Mouse (Mus musculus) kidney, postnatal 0 days (tissue): ENCODE measurements around the gene Mpped2. TPM values are rescaled to one million over a fixed set of nuclear protein-coding genes. Genes with fewer than 3 reads are reported as not detected.

Source experiments
- ATAC-seq: fragments of 200-750 bp; cut with Nextera tagmentation; replicated peaks from 2 replicates; pipeline ENCODE4 v1.8.0; 2017; ENCODE audit warnings: low read depth, moderate number of reproducible peaks, moderate TSS enrichment, moderate library complexity; ENCODE audit not compliant: low FRiP score
- DNase-seq: peaks from one replicate; pipeline ENCODE4 v3.0.0-alpha.2; 2016; ENCODE audit warnings: low spot score
- H3K27ac ChIP-seq: fragments of 300-500 bp; sonication (generic); 2 replicates; pipeline ENCODE4 v1.5.1; 2014; ENCODE audit warnings: mild to moderate bottlenecking
- H3K27me3 ChIP-seq: fragments of 300-500 bp; sonication (generic); 2 replicates; pipeline ENCODE4 v1.6.1; 2014; ENCODE audit warnings: low read length, mixed read lengths; ENCODE audit not compliant: insufficient read depth
- H3K36me3 ChIP-seq: fragments of 300-500 bp; sonication (generic); 2 replicates; pipeline ENCODE4 v1.6.1; 2014; ENCODE audit warnings: low read length, mixed read lengths; ENCODE audit not compliant: insufficient read depth
- H3K4me1 ChIP-seq: fragments of 300-500 bp; sonication (generic); replicated peaks from 2 replicates; pipeline ENCODE4 v1.6.1; 2014; ENCODE audit warnings: antibody characterized with exemption, low read length, mixed read lengths; ENCODE audit not compliant: insufficient read depth
- H3K4me2 ChIP-seq: fragments of 300-500 bp; sonication (generic); 2 replicates; pipeline ENCODE4 v1.6.1; 2014; ENCODE audit warnings: mild to moderate bottlenecking, low read length, moderate library complexity, mixed read lengths
- H3K4me3 ChIP-seq: fragments of 300-500 bp; sonication (generic); replicated peaks from 2 replicates; pipeline ENCODE4 v1.5.1; 2014; ENCODE audit warnings: low read depth, low read length
- H3K9ac ChIP-seq: fragments of 300-500 bp; sonication (generic); 2 replicates; pipeline ENCODE4 v1.6.1; 2014; ENCODE audit warnings: low read depth, low read length
- H3K9me3 ChIP-seq: fragments of 300-500 bp; sonication (generic); replicated peaks from 2 replicates; pipeline ENCODE4 v1.6.1; 2016; ENCODE audit warnings: low read length, inconsistent platforms, mixed read lengths
- CTCF ChIP-seq: IDR thresholded peaks from 2 replicates; pipeline ENCODE4 v1.5.1; 2016; ENCODE audit warnings: antibody characterized with exemption, low read depth, mild to moderate bottlenecking, moderate library complexity
- WGBS: fragments of 180-500 bp; shearing (Covaris S2); extraction: QIAGEN DNeasy Blood & Tissue Kit; methylation state at CpG from one replicate; pipeline ENCODE4 v1.1.7; 2014; 5-methylcytosine and 5-hydroxymethylcytosine counted together
- polyA plus RNA-seq: library from polyadenylated mRNA; unstranded; fragments of >200 nt; fragmentation: Nextera tagmentation; extraction: Ambion mirVana; gene quantifications from 2 replicates; pipeline ENCODE4 v1.2.1, GENCODE M21; 2015

Gene Mpped2
- polyA plus RNA-seq, 1 experiment from 2014 or later: 33.2 TPM

DNA sequence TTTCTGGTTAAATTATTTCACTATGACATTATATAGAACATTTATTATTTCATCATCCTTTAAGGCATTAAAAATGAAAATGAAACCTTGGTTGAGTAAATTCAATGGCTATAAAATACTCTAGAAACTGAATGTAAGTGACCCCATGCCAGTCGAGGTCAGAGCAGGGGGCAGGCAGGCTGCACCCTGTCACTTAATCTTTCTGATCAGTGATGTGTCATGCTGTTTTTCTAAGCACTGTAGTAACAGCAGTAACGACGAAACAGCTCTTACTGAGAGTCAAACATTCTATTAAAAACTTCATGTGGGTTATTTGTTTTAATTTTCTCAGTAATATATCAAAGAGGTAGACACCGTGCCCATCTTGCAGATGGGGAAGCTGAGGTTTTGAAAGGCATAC is 153.4 kb downstream of the Mpped2 start:
- Histone ChIP-seq H3K27me3 (no peaks in the 10 kb centered on the region), H3K4me3 (no peak overlapping the region), H3K4me1 (peaks cover 6% of the 10 kb centered on the region), H3K9ac (no peak overlapping the region), H3K9me3 (no peaks in the 10 kb centered on the region), H3K27ac (no peak overlapping the region), H3K36me3 (no peaks in the 10 kb centered on the region), H3K4me2 (no peak overlapping the region)
- DNase-seq: no peak
- no peak for ATAC-seq
- no peak for TF ChIP-seq CTCF
- 37% methylated on average over 4 of the region's 4 CpGs for WGBS

GRCm38 (mm10) chr2:106849389-106849788 is 156.3 kb downstream of the Mpped2 start:
- no peak for TF ChIP-seq CTCF
- Histone ChIP-seq H3K4me1 (peaks cover under 1% of the 10 kb centered on the region; the same call in 1 of the 2 replicates), H3K36me3 (no peaks in the 10 kb centered on the region), H3K27me3 (no peaks in the 10 kb centered on the region), H3K27ac (no peak overlapping the region), H3K9ac (no peak overlapping the region), H3K9me3 (no peaks in the 10 kb centered on the region), H3K4me2 (no peak overlapping the region), H3K4me3 (no peak overlapping the region)
- WGBS: 63% methylated on average over 9 of the region's 9 CpGs
- ATAC-seq (no peak), DNase-seq (no peak)

DNA sequence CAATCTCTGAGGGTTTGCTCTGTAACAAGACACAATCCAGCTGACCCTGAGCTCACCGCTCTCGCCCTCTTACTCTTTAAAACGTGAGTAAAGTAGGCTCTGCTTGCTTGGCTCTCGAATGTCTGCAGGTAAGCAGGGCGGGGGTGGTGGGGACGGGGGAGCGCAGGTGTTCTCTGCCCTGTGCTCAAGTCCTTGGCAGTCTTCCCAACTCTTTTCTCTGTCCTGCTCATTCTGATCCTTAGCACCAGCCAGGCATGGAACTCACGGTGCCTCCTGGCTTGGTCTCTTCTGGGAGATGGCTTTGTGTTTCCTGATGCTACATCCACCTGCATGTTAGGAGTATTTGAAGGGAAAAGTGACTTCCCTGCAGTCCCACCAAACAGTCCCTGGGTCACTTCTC is 158.4 kb downstream of the Mpped2 start:
- H3K4me1 ChIP-seq: peaks cover 22% of the 10 kb centered on the region
- no peaks in the 10 kb centered on the region for H3K27me3 ChIP-seq
- no peak overlapping the region for H3K4me3 ChIP-seq
- no peaks in the 10 kb centered on the region for H3K9me3 ChIP-seq
- TF ChIP-seq CTCF: no peak
- no peak overlapping the region for H3K9ac ChIP-seq
- no peak overlapping the region for H3K4me2 ChIP-seq
- no peak for ATAC-seq
- DNase-seq: no peak
- no peaks in the 10 kb centered on the region for H3K36me3 ChIP-seq
- no peak overlapping the region for H3K27ac ChIP-seq
- WGBS: 74% methylated on average over 8 of the region's 8 CpGs

DNA sequence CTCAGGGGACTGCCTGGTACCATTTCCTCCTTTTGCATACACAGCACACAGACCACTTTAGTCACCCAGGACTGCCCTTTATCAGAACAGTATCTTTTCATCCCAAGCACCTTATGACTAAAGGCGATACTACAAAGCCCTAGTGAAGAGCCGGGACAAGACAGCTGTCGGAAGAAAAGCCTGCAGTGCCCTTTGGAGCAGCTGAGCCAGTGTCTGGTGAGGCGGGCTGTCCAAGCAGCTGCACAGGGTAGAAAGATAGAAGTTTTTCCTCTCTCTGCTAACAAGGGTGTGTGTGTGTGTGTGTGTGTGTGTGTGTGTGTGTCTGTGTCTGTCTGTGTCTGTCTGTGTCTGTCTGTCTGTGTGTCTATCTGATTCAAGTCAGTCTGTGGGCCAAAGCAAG is 161.1 kb downstream of the Mpped2 start:
- no peak for TF ChIP-seq CTCF
- DNase-seq (no peak), ATAC-seq (no peak)
- Histone ChIP-seq H3K9me3 (no peaks in the 10 kb centered on the region), H3K4me1 (peaks cover 31% of the 10 kb centered on the region), H3K27me3 (no peaks in the 10 kb centered on the region), H3K27ac (no peak overlapping the region), H3K9ac (no peak overlapping the region), H3K36me3 (no peaks in the 10 kb centered on the region), H3K4me3 (no peak overlapping the region), H3K4me2 (no peak overlapping the region)
- WGBS: 63% methylated on average over 4 of the region's 4 CpGs

DNA sequence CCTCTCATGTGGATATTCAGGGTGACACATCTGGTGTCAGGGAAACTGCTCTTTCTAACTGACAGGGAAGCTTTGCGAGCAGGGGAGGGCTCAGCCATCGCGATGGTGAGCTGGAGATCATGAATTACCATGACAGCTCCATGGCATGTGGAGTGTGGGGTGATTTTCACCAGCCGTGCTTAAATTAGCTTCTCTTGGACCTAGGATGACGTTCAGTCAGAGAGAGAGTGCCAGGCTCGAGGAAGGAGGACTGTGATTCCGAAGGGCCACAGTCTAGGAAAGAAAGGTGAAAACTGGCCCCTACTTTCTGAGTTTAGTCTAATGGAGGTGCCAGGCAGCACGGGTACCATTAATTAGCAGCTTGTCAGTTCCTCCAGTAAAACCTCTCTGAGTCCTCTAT is 161.7 kb downstream of the Mpped2 start:
- no peak for DNase-seq
- WGBS: 25% methylated on average over 8 of the region's 8 CpGs
- TF ChIP-seq CTCF: no peak
- no peaks in the 10 kb centered on the region for H3K27me3 ChIP-seq
- H3K9me3 ChIP-seq: no peaks in the 10 kb centered on the region
- no peaks in the 10 kb centered on the region for H3K36me3 ChIP-seq
- H3K4me2 ChIP-seq: 0 out of 2 replicates have a peak overlapping the region, but pooled peaks have one; percentile 25
- ATAC-seq: no peak
- no peak overlapping the region for H3K4me3 ChIP-seq
- H3K27ac ChIP-seq: no peak overlapping the region
- H3K4me1 ChIP-seq: peaks cover 31% of the 10 kb centered on the region
- no peak overlapping the region for H3K9ac ChIP-seq

DNA sequence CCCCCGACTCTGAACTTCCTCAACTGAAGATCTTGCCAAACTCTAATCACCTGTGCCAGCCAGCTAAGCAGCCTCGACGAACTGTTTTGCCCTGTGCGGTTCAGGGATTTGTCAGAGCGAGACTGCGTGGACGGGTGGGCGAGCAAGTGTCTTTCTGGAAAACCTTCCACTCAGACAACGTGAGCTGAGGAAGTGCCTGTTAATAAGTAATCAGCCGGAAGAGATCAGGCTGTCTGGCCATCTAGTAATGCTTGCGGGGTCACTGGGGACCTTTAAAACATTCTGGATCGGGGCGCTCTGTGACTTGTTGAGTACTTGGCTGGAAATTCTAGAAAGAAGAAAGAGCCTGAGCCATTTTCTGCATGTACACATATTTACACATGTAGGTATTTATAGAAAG is 162.1 kb downstream of the Mpped2 start:
- WGBS: 21% methylated on average over 13 of the region's 13 CpGs
- Histone ChIP-seq H3K9me3 (no peaks in the 10 kb centered on the region), H3K4me3 (no peak overlapping the region), H3K9ac (no peak overlapping the region), H3K4me2 (0 out of 2 replicates have a peak overlapping the region, but pooled peaks have one; percentile 25), H3K4me1 (peaks cover 31% of the 10 kb centered on the region), H3K27ac (no peak overlapping the region), H3K27me3 (no peaks in the 10 kb centered on the region), H3K36me3 (no peaks in the 10 kb centered on the region)
- no peak for ATAC-seq
- DNase-seq: no peak
- no peak for TF ChIP-seq CTCF
